Mouse (Mus musculus) heart, adult 18-20 months (tissue): Measurements from ENCODE around the gene Vps13d. TPM values are rescaled to one million over a fixed set of nuclear protein-coding genes. Genes with fewer than 3 reads are reported as not detected.

Experiments
- DNase-seq, 2 experiments: peaks; one replicate each; pipeline ENCODE4 v3.0.0; 2021 to 2022; ENCODE audit warnings: mixed read lengths in 1 of 2
- total RNA-seq, 2 experiments: library from RNA; stranded (reverse); gene quantifications; 2 replicates each; pipeline ENCODE4 v1.2.3; 2021

The Vps13d gene
- total RNA-seq, 2 experiments from 2014 or later = 75.5 to 76.4 TPM

DNA sequence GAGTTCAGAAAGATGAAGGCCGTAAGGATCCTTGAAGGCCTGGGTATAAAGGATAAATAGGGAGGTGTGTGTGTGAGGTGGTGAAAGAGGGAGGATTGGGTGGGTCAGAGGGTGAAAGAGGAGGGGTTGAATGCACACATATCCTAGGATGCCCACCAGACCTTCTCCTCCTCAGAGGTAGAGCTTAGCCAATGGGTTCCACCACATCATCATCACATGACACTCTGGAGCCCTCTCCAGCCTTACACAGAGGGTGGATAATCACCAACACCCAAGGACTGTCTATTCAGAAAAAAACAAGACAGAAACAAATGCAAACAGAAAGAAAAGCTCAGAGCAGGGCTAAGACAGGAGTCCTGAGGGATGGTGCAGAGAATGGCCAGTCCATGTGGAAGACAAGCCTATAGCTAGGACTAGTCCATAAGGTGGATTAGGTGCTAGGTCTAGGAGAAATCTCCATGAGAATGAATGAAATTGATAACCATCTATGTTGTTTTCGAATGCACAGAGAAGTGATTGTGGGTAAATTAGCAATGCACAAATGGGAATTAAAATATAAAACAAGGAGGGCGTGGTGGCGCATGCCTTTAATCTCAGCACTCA lies 188.8 kb downstream of the Vps13d start:
- no peak for DNase-seq

DNA sequence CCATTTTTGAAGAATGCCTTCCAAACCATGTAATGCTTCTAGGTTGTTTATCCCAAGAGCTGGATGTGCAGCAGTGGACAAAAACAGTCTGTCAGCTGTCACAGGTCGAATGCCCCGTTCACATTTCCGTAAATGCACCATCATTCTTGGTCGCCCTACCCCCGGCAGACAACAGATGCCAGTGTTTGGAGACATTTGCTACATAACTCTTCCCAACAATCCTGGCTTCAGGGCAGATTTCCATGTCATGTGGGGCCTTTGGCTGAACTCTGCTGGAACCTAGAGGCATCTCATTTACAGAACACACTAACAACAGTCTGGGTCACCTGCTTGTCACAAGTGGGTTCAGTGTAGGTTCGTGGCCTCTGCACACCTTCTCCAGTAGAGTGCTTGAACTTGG lies 190.6 kb downstream of the Vps13d start:
- DNase-seq = peak; percentile 69

DNA sequence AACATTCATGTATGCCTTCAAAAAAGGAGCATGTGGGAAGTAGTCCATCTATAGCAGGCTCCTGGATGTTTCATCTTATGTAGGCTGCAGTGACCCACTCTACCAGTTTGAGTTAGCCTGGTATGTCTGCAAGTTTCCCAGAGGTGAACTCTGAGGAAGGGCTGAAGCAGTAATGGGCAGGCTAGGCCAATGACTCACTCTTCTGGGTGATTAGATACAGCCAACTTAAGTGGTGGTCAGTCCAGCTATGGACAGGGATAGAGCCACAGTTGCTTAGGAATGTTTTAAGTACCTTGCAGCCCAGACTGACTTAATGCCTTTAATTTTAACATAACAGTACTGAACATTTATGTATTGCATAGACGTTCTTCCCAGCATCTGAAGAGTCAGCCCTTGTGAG lies 192.1 kb downstream of the Vps13d start:
- no peak for DNase-seq

DNA sequence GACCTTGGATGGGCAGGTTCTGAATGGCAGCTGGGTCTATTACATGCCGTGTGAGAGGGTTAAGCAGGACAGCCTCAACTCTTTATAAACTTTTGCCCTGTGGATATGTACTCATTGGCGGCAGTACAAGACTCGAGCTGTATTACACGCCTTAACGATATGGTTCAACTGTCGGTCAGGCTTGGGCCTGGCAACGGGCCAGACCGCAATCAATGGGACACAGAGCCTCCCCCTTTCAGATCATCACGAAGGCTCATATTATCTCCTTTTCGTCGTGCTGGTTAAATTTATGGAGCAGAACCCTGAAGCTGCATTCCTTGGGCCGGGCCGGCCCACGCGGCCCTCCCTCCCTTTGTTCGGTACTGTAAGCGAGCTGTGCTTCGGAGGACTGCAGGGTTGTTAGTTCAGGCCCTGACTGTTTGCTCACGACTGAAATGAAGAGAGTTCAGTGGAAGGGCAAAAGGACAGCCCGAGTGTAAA lies 194.9 kb downstream of the Vps13d start:
- DNase-seq = peak; percentile 73 to 75

DNA sequence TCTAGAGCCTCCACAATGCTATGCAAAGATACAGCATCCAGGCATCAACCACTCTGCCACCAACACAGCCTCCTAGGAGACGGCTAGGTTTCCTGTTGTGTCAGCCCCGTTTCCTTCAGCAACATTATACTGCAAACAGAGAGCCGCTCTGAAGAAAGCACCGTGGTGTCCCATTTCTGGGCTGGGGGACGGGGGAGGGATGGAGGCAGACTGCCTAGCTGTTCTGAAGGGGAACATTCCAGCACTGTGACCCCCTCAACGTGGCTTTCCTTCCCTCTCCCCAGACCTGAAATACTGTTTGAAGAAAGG lies 195.3 kb downstream of the Vps13d start:
- DNase-seq = no peak

DNA sequence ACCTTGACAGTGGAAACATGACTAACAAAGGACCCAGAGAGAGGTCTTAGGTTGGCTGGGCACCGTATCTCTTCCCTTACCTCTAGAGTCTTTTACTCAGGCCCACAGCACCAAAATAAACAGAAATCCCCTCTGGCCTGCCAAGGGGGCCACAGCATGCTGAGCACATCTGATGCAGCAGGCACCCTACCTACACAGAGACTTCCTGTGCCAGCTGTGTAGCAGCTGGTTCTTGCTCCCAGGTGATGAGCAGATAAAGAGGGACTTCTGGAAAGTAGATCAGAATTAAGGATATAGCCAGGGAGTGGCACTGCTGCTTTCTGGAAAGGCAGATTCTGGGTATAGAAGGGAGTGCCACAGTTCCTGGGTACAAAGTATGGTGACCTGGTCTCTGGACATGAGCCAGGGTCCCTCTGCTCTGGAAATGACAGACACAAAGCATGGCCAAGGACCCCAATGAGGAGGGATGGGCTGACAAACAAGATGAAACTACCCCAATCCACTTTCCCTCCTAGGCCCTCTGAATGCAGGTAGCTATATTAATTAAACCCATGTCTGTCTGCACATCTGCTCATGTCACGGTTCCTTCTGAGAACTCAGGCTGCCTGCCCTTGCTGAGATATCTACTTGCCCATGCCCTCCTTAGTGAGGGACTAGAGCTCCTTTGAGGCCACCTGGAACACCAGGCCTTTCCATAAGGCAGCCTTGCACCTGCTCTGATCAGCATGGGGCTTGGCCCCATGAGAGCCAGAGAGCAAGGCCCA lies 195.8 kb downstream of the Vps13d start:
- no peak for DNase-seq

DNA sequence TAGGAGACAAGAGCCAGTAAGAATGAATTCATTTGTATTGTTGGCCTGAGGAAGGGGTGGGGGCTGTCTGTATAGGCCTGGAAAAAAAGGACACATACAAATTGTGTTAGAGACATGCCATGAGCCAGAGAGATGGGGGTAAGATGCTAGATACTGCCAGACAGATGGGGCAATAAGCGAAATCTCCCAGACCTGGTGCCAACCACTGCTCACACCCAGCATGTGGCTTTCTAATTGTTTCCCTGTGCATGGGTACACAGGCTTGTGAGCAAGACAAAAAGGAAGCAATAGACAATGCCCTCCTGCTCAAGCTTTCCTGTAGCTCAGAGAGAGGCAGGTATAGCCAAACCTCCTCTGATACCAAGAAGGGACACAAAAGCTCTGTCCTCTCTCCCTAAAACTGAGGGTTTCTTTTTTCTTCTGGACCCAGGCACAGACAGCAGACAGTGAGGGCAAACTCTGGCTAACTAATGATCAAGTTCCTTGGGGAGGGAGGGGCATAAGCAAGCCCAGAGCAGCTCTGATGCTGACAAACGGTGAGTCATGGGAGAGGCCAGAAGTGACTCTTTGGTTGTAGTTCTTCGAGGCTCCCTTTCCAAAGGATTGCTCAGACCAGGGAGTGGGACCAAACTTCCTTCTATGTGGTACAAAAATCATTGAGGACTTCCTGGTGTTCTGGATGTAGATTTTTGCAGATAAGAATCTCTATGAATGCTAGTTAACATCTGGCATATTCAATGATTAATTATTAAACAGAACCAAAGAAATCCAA lies 196.7 kb downstream of the Vps13d start:
- DNase-seq = no peak

DNA sequence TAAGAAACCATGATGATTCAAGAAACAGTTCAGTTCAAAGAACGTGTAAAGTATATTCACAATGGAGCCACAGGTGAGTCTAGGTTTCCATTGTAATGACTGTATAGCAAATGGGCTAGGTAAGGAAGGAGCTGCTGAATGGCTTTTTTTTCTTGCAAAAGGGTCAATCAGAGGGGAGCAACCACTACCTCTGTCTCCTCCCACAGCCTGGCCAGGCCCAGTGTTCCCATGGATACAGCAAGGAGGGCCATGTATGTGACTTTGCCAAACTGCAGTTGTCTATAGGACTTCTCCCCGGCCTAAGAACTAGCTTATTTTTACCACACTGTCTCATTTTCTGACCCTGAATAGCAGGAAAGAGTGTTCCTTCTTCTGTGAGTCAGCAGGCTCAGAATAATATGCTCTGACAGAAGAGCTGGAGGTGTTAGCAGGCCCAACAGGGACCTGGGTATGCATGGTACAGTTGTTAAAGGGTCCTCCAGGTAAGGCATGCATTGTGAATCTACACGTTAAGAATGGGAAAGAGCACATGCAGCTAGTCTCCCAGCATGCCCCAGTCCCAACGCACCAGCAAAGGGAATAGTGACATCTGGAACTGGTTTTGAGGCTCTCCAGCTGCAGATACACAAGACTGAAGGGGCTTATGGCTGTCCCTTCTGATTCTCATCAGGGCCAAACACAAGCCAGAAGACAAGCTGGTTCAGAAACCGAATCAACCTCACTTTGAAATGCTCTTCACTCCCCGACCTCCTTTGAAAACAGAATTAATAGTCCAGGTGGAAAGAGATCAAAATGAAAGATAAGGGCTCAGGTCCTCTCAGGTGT lies 197.6 kb downstream of the Vps13d start:
- DNase-seq = no peak

DNA sequence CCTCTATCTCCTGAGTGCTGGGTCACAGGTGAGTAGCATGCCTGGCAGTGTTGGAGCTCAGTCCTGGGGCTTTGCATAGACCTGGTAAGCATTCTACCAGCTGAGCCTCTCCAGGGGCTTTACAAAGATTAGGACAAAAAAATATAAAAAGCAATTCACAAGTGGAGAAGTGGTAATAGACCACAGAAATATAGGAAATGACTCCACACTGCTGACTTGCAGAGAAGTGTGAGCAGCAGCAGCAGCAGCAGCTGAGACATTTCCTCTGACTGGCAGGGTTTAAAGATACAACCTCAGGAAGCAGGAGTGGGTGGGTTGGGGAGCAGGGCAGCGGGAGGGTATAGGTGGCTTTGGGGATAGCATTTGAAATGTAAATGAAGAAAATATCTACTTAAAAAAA lies 199.0 kb downstream of the Vps13d start:
- DNase-seq = no peak

DNA sequence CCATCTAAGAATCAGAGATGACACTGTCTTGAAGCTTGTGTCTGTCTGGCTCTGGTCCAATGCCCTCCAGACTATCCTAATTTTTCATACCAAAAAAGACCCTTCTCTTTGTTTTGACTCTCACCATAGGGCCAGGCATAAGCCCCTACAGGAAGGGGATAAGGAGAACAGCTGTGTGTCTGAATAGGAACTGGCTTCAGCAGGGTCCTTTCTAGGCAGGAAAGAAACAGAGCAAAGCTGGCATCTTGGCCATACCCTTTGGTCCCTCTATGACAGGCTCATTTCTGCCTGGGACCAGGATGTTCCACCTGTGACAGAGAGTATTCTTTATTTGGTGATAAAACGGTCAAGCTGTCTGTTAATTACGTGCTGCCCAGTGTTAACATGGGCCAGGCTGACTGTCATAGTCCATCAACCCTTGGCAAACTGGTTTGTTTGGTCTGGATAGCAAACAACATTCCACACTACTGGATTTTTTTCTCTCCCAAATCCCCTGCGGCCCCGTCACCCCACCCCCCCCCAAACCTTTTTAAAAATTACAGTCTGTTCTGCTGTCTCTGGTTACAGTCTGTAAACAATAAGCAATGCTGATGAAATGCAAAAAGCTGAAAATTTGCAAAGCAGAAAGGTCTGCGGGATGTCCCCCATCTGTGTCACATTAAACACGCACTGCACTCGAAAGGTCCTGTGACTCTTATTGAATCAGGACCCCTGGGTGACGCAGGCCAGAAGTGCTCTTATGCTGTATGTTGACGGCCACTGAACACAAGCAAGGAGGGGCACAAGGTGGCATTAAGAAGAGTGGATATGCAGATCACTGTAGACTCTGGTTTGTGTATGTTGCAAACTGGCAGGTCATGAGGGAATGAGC lies 201.5 kb downstream of the Vps13d start:
- no peak for DNase-seq

DNA sequence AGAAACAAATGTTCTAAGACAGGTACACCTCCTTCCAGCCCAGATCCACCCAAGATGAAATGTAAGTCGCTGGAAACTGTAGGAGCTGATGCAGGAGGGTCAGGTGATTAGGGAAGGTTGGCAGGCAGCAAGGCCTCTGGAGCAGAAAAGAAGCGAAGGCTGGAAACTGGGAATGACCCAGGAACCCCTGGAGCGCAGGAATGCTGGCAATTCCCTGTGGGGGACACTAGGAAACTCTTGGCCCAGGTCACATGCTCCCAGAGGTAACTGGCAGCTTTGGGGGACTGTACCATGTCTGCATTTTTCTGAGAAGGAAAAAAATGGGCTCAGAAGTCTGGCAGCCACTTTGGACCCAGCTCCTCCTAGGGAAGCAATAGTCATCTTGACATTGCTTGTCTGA lies 202.4 kb downstream of the Vps13d start:
- DNase-seq = no peak

DNA sequence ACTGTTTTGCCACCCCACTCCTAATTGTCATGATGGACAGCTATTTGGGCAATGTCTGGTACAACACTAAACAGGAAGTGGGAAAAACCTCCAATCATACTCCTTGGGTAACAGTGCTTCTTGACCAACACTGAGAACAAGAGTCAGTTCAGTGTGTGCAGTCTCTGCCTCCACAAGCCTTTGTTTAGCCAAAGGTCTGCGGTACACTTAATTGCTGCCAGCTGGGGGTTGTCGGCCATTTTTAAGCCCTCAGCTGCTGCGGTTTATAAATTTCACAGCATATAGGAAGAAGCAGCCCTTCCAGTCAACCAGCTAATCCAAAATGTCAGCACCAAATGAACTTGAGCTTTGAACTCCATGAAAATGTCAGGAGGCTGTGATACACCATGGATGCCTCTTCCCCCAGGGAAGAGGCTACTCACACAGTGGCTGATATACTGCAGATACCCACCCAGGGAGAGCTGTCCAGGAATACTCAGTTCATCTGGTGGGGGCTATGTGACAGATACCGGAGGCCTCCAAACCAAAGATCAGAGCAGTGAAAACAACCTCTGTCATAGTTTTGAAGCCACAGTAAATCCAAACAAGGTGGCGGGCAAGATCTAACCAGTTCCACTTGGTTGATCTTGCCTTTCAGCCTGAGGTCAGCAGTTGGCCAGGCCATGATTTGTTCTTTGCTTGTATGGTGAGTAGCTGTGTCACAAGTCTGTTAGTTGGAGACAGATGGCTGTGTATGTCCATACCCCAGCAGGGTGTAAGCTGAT lies 206.2 kb downstream of the Vps13d start:
- DNase-seq = no peak

DNA sequence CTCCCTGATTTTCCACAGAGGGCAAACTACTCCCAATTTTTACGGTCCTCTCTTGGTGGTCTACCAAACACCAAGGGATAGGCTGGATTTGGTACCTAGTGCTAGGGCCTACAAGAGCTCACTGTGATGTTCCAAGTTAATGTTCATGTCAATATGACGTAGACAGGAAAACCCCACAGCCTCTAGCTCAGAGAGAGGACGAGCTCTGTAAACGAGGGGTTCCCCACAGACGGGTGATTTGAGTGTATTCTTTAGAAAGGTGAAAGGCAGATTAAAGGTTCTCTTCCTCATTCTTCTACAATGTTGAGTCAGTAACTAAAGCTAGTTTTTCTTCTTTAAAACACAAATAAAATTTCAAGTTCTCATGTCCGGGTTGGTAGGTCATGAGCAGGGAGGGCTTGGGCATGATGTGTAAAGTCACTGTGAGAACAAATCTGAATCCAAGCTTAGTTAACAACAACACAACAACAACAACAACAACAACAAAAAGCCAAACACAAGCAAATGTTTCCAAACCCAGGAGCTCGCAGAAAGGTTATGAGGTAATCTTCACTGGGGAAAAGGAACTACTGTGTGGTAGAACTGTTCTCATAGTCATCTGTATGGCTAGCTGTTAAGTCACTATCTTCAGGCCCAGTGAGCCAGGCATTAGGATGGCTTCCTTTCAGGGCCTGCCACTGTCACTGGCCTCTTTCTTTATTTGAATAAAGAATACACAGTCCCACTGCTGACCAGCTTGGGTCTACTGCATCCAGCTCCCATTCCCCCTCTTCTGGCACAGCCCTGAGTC lies 208.6 kb downstream of the Vps13d start:
- DNase-seq = no peak

DNA sequence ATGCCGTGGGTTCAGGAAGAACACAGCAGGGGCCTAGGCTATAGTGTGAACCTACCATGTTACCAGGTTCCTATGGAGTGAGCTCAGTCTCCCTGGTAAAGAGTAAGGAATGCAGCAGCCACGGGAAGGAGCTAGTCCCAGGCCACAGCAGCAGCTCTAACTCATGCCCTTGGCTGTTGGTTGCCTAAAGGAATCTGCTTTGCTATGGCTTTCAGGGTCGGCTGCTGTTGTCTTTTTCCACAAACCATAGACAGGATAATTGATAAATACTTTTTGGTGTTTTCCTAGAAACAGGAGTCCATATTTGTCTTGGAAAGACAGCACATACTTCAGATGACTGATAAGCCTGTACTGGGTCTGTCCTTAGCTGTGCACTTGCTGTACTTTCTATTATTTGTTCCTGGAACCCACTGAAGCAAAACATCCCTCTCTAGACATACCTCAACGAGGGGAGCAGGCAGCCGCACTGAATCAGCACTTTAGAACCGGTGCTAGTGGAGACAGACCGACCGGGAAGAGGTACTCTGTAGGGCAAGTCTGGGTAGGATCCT lies 210.9 kb downstream of the Vps13d start:
- DNase-seq = peak; percentile 66 to 72

DNA sequence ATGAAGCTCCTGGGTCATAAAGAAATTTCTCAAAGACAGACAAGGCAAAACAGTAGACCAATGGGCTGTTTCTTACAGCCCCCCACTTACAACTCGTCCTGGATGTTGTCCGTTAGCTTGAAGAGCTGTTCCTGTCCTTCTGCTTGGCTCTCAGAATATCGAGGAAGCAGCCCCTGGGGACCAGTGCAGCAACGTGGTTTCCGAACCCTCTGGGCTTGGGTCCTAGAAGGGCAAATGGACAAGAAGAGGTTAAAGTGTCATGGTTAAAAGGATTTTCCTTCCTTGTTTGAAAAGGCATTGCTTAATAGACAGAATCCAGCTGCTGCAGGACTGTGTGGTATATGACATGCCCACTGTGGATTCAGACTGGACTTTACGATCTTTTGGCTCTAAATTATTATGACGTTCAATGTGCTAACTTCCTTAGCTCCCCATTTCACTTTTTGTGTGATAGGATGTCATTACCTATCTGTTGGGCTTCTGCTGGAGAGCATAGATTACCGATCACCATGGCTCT lies 211.5 kb downstream of the Vps13d start:
- no peak for DNase-seq

DNA sequence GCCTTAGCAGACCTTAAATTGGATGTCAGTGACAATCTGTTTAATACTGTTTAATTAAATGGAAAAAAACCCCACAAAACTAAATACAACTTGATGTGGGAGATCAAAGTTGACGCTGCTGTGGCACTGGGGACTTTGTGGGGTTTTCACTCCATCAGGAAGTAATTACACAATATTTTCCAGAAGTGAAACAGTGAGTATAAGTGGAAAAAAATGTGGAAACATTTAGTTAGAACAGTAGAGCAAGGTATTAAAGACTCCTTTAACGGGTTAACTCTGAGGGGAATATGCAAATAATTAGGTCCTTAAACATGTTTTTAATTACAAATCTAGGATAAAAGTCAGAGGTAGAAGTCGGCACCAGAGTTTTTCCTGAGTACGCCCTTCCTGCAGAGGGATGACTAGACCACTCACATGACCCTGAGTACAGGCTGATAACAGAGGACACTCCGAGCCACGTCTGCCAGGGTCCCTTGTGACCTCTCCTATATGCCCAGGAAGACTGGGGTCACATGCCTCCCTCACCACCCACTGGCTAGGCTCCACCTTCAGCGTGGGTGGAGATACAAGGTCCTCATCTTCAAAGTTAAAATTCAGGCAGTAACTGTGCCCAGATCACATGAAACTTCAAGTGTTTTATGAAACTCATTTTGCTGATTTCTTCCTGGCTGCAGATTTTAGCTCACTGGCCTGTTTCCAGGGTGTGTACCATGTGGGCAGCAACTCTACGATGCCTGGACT lies 213.8 kb downstream of the Vps13d start:
- peak; percentile 88 to 92 for DNase-seq

DNA sequence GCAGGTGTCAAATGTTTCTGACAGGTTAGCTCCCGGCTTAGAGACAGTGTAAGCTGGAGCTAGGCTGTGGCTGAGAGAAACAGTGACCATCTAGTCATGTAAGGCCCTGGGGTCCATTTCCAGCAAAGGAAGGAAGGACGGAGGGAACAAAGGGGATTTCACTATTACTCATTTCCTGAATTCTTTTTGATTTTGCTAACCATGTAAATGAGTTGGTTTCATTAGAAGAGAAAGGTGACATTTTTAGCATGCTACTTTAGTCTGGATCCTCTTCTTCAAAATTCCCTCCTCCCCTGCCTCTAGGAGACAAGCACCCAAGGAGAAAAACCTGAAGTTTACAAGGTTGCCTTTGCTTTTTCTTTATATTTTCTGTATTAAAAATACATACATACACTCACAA lies 214.7 kb downstream of the Vps13d start:
- no peak for DNase-seq

DNA sequence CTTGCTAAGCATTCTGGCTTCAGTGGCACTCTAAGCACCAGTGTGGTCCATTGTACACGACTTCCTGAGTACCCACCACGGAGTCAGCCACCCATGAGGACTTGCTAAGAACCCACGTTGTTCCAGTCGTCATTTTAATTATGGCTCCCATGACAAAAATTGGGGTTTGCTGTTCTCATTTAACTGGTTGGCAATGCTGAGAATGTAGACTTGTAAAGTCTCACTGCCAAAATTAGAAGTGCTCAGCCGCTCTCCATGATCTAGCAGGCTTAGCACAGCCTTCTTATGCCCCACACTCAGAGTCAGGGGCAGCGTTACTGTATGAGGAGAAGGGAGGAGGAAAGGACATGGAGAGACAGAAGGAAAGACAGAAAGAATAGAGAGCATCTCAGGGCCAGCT lies 216.8 kb downstream of the Vps13d start:
- no peak for DNase-seq

DNA sequence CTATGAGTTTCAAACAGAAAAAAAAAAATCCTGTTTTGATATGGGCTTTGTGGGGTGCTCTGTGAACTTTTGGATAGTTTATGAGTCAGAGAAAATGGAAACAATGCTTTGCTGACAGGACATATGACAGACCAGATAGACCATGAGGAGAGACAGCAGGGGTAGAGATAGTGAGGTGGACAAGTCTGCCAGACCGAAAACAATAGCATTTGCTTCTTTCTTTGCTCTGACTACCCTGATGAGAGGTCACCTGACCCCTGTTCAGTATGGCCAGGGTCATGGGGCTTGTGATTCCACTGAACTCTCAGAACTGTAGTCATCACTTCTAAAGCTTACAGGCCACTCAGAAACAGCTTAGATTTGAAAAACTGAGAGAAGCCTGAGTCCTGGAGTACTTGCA lies 217.7 kb downstream of the Vps13d start:
- DNase-seq = no peak
